Mouse (Mus musculus) MEL (cell line): ENCODE measurements around the gene Dock9.

Experiments
- CTCF ChIP-seq, 3 experiments: IDR thresholded peaks in 2 of 3; conservative IDR thresholded peaks in 1 of 3; 2 replicates each; pipeline ENCODE4 v1.5.1; 2011 to 2012; ENCODE audit warnings: low read length in 3 of 3, low read depth in 2 of 3, mild to moderate bottlenecking in 2 of 3, improper control_type of control experiment in 1 of 3, inconsistent platforms in 1 of 3, mixed read lengths in 1 of 3, moderate library complexity in 1 of 3; ENCODE audit not compliant: control insufficient read depth in 1 of 3, insufficient read depth in 1 of 3, poor library complexity in 1 of 3, severe bottlenecking in 1 of 3
- MAX ChIP-seq: IDR thresholded peaks from 2 replicates; pipeline ENCODE4 v1.6.1; 2011; ENCODE audit warnings: low read length, improper control_type of control experiment
- MEF2A ChIP-seq: IDR thresholded peaks from 2 replicates; pipeline ENCODE4 v1.6.1; 2014; ENCODE audit warnings: low read depth, mild to moderate bottlenecking, inconsistent platforms, low read length, improper control_type of control experiment; ENCODE audit not compliant: poor library complexity, insufficient replicate concordance, severe bottlenecking; ENCODE audit errors: extremely low read depth
- MXI1 ChIP-seq: IDR thresholded peaks from 2 replicates; pipeline ENCODE4 v1.6.1; 2011; ENCODE audit warnings: mild to moderate bottlenecking, low read depth, low read length, improper control_type of control experiment

DNA sequence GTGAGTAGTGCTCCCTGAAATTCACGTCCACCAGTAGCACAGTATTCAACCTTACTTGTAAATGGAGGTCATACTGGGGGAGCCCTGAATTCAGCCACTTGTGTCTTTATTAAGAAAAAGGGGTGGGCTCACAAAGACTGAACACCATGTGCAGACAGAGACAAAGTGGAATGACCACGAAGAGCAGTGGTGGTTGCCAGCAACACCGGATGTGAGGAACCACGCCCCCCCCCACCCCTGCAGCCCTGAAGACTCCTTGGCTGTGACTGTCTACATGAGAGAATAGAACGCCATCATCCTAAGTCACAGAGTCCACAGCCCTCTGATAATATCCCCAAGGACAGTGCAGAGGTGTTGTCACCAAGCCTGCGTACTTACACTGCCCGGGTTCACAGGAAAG, 191.2 kb downstream of the Dock9 start:
- TF ChIP-seq MEF2A (no peak), MAX (no peak), MXI1 (no peak), CTCF (IDR thresholded peaks at IDR 0.05 in 2 of 3, conservative IDR thresholded peaks at IDR 0.05 in 1 of 3; ENCODE audit: control insufficient read depth in 1 of 3, insufficient read depth in 1 of 3, low read depth in 2 of 3, low read length in 3 of 3, poor library complexity in 1 of 3, severe bottlenecking in 1 of 3) (no peak)
